Mouse (Mus musculus) lung, postnatal 10 days (tissue): ENCODE measurements around the gene Olfr1357.

Experiments
- DNase-seq: peaks from one replicate; pipeline ENCODE4 v3.0.0; 2021

Gene Olfr1357

GRCm38 (mm10) chr10:78578204-78578603, 39.7 kb downstream of the Olfr1357 start:
- DNase-seq, result no peak

DNA sequence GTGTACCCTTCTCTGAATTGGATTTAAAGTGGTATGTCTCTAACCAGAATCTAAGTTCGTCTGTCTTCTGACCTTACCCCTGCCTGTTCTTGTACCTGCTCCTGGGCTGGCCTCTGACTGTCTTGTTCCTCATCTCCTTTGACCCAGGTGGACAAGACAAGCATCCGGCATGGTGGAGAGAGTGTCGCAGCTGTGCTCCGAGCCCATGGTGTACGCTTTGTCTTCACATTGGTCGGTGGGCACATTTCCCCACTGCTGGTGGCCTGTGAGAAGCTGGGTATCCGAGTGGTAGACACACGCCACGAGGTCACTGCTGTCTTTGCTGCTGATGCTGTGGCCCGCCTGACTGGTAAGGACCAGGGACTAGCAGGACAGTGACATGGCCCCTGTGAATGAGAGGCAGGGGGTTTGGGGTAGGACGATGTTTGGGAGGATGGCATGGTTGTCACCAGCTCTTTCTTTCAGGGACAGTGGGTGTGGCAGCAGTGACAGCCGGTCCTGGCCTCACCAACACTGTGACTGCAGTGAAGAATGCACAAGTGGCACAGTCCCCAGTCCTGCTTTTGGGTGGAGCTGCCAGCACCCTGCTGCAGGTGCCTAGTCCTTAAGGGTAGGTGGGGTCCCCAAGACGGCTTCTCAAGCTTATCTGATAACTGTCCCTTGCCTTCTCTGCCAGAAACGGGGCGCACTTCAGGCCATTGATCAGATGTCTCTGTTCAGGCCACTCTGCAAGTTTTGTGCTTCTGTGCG, 41.3 kb downstream of the Olfr1357 start:
- DNase-seq, result no peak

- DNase-seq, result peak; percentile 57
Measured at GRCm38 (mm10) chr10:78575690-78576089, 42.2 kb downstream of the Olfr1357 start.

DNA sequence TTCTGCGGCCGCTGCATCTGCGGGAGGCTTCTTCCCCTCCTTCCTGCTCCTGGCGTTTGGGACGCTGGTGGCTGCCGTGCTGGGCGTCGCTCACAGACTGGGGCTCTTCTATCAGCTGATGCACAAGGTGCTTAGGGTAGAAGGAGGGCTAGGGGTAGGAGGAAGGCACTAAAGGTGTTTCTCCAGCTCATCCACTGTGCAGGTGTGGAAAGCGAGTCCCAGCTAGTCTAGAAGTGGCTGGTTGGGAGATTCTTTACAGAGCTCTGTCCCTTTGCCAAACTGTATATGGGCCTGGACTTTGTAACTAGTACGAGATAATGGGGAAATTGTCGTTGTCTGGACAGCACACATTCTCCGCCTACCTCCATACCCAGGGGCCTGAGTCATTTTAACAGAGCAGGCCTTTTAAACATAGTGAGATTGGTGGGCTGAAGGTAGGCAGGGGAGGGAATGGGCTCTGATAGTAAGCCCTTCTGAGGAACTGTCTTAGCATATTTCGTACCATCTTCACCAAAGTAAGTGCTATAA, 42.7 kb downstream of the Olfr1357 start:
- DNase-seq, result no peak

- DNase-seq, result peak; percentile 97
Measured at GRCm38 (mm10) chr10:78574250-78575104, 43.4 kb downstream of the Olfr1357 start, which contains the start of gene Ilvbl. Gene Ilvbl (plus strand): TSS chr10:78574346.

- no peak for DNase-seq
Measured at GRCm38 (mm10) chr10:78573226-78573625, 44.6 kb downstream of the Olfr1357 start.

DNA sequence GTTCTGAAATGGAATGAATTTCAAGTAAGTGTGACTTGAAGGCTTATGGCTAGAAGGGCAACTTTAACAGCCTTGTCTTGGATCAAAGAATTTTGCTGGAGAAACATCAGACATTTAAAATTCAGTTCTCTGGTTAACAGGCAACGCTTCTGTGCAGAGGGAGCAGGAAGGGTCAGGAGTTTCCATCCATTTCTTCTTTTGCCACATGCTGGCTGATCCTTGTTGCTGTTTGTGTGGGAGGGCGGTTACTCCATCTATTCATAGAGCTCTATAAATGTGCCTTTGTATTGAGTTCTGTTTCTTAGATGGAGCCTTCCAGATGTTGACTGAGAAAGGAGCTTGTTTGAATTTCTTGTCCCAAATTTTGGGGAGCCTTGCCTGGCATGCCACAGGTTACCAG, 47.0 kb downstream of the Olfr1357 start:
- DNase-seq, result peak; percentile 35

DNA sequence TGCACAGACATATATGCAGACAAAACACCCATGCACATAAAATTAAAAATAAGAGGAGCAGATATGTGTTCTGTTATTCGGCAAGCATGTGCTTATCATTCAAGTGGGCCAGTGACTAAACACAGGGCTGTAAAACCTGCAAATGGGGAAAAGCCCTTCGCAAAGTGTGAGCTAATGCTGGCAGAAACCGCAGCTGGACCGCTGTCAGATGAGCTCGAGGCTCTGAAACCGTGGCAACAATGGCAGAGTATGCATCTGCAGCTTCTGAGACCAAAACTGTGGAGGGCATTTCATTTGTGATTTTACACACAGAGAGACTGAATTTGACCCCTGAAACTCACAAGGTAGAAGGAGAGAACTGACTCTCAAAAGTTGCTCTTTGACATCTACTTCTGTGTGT, 47.5 kb downstream of the Olfr1357 start:
- no peak for DNase-seq

DNA sequence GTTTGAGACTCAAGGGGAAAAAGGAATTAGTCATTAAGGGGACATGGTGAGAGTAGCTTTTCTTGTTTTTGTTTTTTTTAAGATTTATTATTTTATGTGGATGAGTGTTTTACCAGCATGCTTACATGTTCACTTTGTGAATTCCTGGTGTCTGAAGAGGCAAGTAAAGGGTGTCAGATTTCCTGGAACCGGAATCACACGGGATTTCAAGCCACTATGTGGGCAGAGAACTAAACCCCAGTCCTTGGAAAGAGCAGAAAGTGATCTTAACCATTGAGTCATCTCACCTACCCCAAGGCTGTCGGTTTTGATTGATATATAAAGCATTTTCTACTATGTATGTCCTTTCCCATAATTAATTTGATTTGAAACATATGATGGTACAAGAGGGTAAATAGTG, 48.2 kb downstream of the Olfr1357 start:
- no peak for DNase-seq

- no peak for DNase-seq
Measured at GRCm38 (mm10) chr10:78569191-78569590, 48.7 kb downstream of the Olfr1357 start.

- DNase-seq, result no peak
Measured at GRCm38 (mm10) chr10:78565070-78565469, 52.8 kb downstream of the Olfr1357 start.
